17 mouse cellular contexts compared by ENCODE assay signal in genomic region chr7:98505664-98506063, GRCm38 (mm10). TPM values are rescaled to one million over a fixed set of nuclear protein-coding genes. Genes with fewer than 3 reads are reported as not detected.
DNase-seq lines count a peak whose midpoint lies in the region; ATAC-seq lines count a peak whose summit lies in the region.
"Had no signal": no experiment of that assay in that cellular context is flagged by ENCODE, and none has a peak within 500 bp of the region (broad histone marks: within the 10 kb centered on the region; RNA-seq: fewer than 3 reads in every experiment).

No protein-coding gene starts in this region.

- WGBS in heart, embryonic 11.5 days (ENCODE audit: insufficient replicate concordance): 27% methylated on average over 3 of the region's 3 CpGs
- WGBS in liver, embryonic 11.5 days: 27% methylated on average over 3 of the region's 3 CpGs
- 12% methylated on average over 3 of the region's 3 CpGs for WGBS in limb, embryonic 10.5 days

- no peaks in the 10 kb centered on the region for H3K36me3 ChIP-seq in heart, embryonic 11.5 days (ENCODE audit: control insufficient read depth, insufficient read depth, low read length)
- no peaks in the 10 kb centered on the region for H3K36me3 ChIP-seq in liver, embryonic 11.5 days (ENCODE audit: control insufficient read depth, insufficient read depth, low read length)
- H3K36me3 ChIP-seq in limb, embryonic 10.5 days: no peaks in the 10 kb centered on the region
- H3K36me3 ChIP-seq: embryonic facial prominence, embryonic 13.5 days; limb, embryonic 15.5 days had no signal

- DNase-seq in heart, adult 8-10 months (ENCODE audit: low spot score): no peak
- no peak for DNase-seq in liver, embryonic 11.5 days (ENCODE audit: low spot score)
- DNase-seq in liver: no peak
- peak; percentile 61 for DNase-seq in embryo, embryonic 10.5 days (ENCODE audit: low spot score)
- DNase-seq in limb, embryonic 10.5 days (ENCODE audit: low spot score): no peak
- no peak for DNase-seq in retina, postnatal 1 day
- DNase-seq: cerebellum, postnatal 10 days; lung, adult 2 months; right cerebral cortex, postnatal 14 days; thymus, adult 2 months had no signal

- H3K9ac ChIP-seq in heart, embryonic 11.5 days (ENCODE audit: low read depth, low read length): no peak overlapping the region
- H3K9ac ChIP-seq in liver, embryonic 11.5 days (ENCODE audit: low read depth, low read length): no peak overlapping the region
- H3K9ac ChIP-seq: embryonic facial prominence, embryonic 13.5 days; limb, embryonic 15.5 days had no signal

- H3K4me3 ChIP-seq in heart, embryonic 11.5 days (ENCODE audit: low read depth, low read length): no peak overlapping the region
- H3K4me3 ChIP-seq in liver, embryonic 11.5 days (ENCODE audit: low read depth, low read length): no peak overlapping the region
- H3K4me3 ChIP-seq in limb, embryonic 10.5 days: no peak overlapping the region
- H3K4me3 ChIP-seq: embryonic facial prominence, embryonic 13.5 days; limb, embryonic 15.5 days had no signal

- no peaks in the 10 kb centered on the region for H3K9me3 ChIP-seq in heart, embryonic 11.5 days (replicated peaks; ENCODE audit: control insufficient read depth, low read length)
- H3K9me3 ChIP-seq in liver, embryonic 11.5 days (ENCODE audit: control insufficient read depth, low read length): no peaks in the 10 kb centered on the region
- H3K9me3 ChIP-seq in limb, embryonic 10.5 days (replicated peaks): no peaks in the 10 kb centered on the region
- H3K9me3 ChIP-seq: embryonic facial prominence, embryonic 13.5 days; limb, embryonic 15.5 days had no signal

- H3K4me1 ChIP-seq in heart, embryonic 11.5 days (ENCODE audit: control insufficient read depth, insufficient read depth, low read length): peaks cover 24% of the 10 kb centered on the region
- peaks cover 7% of the 10 kb centered on the region for H3K4me1 ChIP-seq in liver, embryonic 11.5 days (replicated peaks; ENCODE audit: control insufficient read depth, insufficient read depth, low read length)
- H3K4me1 ChIP-seq in limb, embryonic 10.5 days: peaks cover 48% of the 10 kb centered on the region

- no peaks in the 10 kb centered on the region for H3K27me3 ChIP-seq in heart, embryonic 11.5 days (ENCODE audit: control insufficient read depth, insufficient read depth, low read length)
- no peaks in the 10 kb centered on the region for H3K27me3 ChIP-seq in liver, embryonic 11.5 days (replicated peaks; ENCODE audit: control insufficient read depth, insufficient read depth, low read length)
- H3K27me3 ChIP-seq in limb, embryonic 10.5 days (ENCODE audit: low read depth, poor library complexity, severe bottlenecking): peaks cover 10% of the 10 kb centered on the region; the same call in 1 of the 2 replicates
- H3K27me3 ChIP-seq: embryonic facial prominence, embryonic 13.5 days; limb, embryonic 15.5 days; Patski had no signal

- H3K4me2 ChIP-seq in heart, embryonic 11.5 days: no peak overlapping the region
- H3K4me2 ChIP-seq in liver, embryonic 11.5 days: no peak overlapping the region
- H3K4me2 ChIP-seq: embryonic facial prominence, embryonic 13.5 days; limb, embryonic 15.5 days had no signal

- no peak for ATAC-seq in heart, embryonic 11.5 days (replicated peaks; ENCODE audit: insufficient number of reproducible peaks, low FRiP score, low TSS enrichment)
- ATAC-seq in liver, embryonic 11.5 days (replicated peaks; ENCODE audit: low FRiP score): no peak
- no peak for ATAC-seq in erythroblast, adult 5-6 weeks (replicated peaks; ENCODE audit: low FRiP score, poor library complexity, severe bottlenecking)
- ATAC-seq: forebrain, embryonic 14.5 days had no signal

- peak overlapping the region; percentile 59; the same call in 1 of the 2 replicates for H3K27ac ChIP-seq in heart, embryonic 11.5 days (ENCODE audit: low read depth, low read length)
- 0 out of 2 replicates have a peak overlapping the region, but pooled peaks have one; percentile 39 for H3K27ac ChIP-seq in liver, embryonic 11.5 days (ENCODE audit: low read depth, low read length)
- peak overlapping the region; percentile 66 for H3K27ac ChIP-seq in limb, embryonic 10.5 days

RNA-seq across cellular contexts. Expression of gene Lrrc32, which starts 16.6 kb away (rescaled TPM):
- 3.9 and 6.4 TPM in 2 replicates for polyA plus RNA-seq in heart, embryonic 11.5 days (2014; fragmentation: Nextera tagmentation; extraction: Ambion mirVana)
- total RNA-seq in heart, adult 8-10 months (2022): 10 to 100 TPM in 3 of 4 experiments, 1 to 10 TPM in 1; 7.7 to 17.3 (median 12.2) TPM
- 17.1 and 21.0 TPM in 2 replicates for polyA plus RNA-seq in liver, embryonic 11.5 days (2014; fragmentation: Nextera tagmentation; extraction: Ambion mirVana)
- polyA plus RNA-seq in limb, embryonic 10.5 days (2016; fragmentation: Nextera tagmentation; extraction: Ambion mirVana): 2.8 and 3.6 TPM in 2 replicates
- total RNA-seq in erythroblast, adult 5-6 weeks (2015; ENCODE audit: low replicate concordance): not detected in 2 replicates
- not detected in 2 replicates for total RNA-seq in erythroblast, adult 5-6 weeks (2017; ENCODE audit: low replicate concordance)
- total RNA-seq: megakaryocyte-erythroid progenitor cell, adult 5-6 weeks had no signal
